Mouse (Mus musculus) inflammation-experienced regulatory T-cells, adult 6 months (primary cell): ENCODE results near the gene Avpr2. TPM values are rescaled to one million over a fixed set of nuclear protein-coding genes. Genes with fewer than 3 reads are reported as not detected.

ENCODE experiments used
- ATAC-seq: one replicate; pipeline ENCODE4 v1.8.0; 2017
- polyA plus RNA-seq, 3 experiments: library from polyadenylated mRNA; unstranded; fragments of 100-300 nt; shearing (Covaris generic); gene quantifications; one replicate each; pipeline ENCODE4 v1.2.1; 2017

The Avpr2 gene
- 1 to 10 TPM; 1.5 to 3.2 (median 2.7) TPM for polyA plus RNA-seq

DNA sequence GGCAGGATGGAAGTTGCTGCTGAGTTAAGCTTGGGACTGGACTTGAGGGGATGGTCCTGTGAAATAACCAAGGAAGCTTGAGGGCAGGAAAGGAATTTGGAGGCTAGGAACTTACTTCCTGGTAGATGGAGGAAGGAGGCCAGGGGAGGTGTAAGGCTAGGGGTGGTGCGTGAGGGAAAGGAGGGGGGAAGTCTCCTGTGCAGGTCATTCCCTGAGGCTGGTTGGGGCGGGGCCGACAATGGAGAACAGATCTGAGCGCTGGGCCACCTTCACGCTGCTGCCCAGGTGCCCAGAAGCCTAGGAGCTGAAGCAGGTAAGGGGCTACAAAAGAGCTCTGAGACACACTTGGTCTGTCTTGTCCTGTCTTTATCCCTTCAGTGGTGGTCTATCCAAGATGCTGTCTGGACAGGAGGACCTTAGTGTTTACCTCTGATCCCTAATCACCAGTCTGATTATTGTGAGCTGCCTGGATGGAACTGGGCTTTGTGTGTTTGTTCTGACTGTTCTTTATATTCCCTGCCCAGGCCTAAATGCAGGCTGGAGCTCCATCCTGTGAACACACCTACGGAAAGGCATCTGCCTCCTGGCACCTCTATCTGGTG, at the start of gene Avpr2:
Gene Avpr2, plus strand, starts transcription at position 552 of the 602 bp plus-strand sequence.
- no peak for ATAC-seq

DNA sequence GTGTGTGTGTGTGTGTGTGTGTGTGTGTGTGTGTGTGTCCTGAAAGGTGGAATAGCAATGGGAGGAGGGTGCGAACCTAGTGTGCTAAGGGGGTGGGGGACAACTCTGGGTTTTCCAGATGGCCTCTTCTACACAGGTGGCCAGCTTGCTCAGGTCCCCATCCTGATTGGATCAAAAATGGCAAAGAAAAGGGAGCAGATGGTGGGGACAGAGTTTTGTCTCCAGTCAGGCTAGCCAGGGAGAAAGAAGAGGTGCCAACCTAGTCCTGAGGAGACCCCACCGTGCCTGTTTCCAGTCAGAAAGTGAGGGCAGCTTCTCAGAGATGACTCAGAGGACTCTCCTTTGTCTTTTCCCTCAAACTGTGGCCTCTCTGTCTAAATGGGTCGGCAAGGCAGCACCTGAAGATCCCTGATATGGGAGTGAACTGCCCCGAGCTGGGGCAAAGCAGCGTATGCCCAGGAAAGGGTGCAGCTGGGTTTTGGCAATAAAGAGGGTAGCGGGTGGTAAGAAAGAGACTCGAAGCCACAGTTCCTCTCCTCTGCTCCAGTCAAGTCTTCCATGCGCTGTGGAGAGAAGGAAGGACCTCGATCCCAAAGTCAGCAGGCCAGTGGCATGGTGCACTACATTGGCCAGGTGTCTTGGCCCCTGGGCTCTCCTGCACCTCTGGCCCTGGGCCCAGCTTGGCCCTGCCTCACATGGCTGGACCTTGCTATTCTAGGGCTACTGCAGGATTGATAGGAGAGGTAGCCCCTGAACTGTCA, 37.4 kb upstream of the Avpr2 start:
- ATAC-seq: no peak

DNA sequence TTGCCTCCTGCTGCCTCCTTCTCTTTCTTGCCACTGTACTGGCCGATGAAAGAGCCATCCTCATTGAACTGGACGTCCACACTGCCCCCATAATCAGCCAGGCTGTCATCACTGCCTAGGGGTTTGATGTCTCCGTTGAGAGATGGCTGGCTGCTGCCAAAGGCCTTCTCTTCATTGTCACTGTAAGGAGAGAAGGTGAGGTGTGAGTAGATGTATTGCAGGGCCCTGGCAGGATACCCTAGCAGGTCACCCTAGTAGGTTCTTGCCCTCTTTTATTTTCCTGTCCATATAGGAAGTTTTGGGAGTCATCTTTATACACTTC, 36.9 kb upstream of the Avpr2 start:
- no peak for ATAC-seq

DNA sequence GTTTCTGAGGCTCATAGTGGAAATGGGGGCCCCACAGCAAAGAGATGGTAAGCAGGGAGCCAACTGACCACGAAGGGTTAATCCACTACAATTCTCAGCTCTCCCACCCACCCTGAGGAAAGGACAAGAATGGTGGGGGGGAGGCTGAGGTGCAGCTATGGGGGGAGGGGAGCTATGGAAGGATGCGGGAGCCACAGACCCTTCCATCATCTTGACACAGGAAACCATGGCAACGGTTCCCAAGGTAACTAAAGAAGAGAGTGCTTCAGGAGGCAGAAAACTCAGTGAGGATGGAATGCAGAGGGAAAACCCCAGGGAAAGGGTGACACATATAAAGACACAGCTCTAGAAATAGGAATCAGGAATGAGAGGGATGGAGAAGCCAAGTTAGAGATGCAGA, 27.2 kb upstream of the Avpr2 start:
- no peak for ATAC-seq

DNA sequence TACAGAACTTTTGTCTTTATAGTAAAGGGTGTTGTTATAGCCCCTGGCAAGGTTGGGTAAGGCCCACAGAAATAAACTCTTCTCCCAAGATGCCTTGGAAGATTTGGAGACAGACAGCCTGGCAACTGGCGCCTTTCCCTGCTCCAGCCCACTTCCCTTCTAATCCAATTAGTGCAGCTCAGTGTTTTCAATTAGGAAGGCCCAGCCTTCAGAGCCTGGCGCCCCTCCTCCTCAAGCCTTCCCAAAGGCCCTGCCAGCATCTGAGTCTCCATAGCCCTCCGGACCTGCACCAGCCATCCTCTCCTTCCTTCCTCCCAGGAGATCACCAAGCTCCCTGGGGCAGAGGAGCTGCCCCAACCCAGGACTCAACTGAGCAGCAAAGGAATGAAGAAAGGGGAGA, 24.6 kb upstream of the Avpr2 start:
- no peak for ATAC-seq

DNA sequence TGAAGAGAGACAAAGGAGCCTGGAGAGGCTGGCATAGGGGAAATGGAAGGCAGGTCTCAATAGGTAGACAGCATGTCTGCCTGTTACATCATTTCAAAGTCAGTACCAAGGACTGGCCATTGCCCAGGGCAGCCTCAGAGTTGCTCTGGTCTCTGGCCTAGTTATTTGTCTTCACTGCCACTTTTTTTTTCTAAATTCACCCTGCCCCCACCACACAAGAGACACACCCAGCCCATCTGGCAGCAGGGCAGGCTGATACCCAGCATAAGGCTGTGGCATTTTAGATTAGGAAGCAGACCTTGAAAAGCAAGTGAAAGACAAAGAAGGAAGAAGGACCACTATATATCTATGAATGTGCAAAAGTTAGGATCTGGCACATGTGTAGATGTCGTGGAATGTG, 24.1 kb upstream of the Avpr2 start:
- no peak for ATAC-seq

DNA sequence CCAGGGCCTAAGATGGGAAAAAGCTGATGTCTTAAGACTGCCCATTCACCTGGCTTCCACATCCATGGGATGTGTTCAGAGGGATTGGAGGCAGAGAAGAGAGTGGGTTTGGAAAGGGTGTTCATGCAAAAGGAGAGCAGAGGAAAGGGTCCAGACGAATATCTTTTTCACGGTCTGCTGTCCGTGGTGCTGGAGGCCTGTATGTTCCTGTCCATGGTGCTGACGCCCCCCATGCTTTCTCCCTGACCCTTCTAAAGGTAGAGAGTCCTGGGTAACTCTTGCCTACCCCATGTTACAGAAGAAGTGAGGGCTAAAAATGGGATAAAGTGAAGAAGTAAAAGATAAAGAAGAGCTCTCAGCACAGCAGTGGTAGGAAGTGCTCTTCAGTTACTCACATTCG, 22.6 kb upstream of the Avpr2 start:
- no peak for ATAC-seq

DNA sequence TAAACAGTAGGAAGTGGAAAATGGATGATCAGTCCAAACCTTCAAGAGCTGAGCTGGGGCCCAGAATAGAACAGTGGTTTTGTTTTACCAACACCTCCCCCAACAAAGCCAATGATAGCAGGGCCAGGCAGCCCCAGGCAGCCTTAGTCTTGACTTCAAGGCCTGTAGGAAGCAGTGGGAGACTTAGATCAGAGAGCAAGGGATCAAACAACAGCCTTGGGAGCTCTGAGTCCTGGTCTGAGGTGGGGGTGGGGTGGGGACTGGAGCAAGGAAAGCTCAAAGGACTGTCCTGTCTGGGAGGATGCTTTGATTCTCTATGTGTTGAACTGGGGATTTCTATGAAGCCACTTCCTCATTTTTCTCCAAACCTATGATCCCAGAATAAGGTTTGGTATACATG, 20.4 kb upstream of the Avpr2 start:
- ATAC-seq: no peak

DNA sequence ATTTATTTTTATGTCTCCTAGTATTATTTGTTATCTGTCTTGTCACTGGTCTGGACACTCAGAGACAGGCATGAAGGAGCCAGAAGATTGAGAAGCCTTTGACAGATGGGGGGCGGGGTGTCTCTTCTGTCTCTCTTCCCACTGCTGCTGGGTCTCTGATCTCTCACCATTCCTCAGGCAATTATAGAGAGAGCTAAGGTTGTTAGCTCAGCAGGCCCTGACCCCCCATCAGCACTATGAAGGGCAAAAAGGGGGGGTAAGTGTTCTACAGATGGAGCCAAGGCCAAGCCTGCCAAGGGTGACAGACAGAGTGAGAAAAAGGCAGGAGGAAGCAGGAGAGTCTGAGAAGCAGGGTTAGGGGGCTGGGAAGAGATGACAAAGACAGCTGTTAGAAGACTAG, 19.9 kb upstream of the Avpr2 start:
- ATAC-seq: no peak

DNA sequence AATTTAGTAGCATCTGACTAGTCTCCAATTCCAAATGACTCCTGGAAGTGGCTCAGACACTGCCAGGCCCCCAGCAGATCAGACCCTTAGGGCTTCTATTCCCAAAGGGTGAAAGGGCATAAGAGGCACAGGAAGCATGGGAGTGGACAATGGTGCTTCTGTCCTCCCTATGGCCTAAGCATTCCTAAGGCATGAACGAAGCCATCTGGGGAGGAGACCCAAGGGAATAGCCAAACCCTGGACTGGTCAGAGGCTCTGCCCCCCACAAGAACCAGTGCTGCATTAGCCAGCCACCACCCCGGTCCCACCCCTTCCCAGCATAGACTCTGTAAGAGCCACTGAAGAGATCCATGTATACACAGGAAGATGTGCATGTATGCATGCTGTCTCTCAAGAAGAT, 16.0 kb upstream of the Avpr2 start:
- ATAC-seq: no peak

DNA sequence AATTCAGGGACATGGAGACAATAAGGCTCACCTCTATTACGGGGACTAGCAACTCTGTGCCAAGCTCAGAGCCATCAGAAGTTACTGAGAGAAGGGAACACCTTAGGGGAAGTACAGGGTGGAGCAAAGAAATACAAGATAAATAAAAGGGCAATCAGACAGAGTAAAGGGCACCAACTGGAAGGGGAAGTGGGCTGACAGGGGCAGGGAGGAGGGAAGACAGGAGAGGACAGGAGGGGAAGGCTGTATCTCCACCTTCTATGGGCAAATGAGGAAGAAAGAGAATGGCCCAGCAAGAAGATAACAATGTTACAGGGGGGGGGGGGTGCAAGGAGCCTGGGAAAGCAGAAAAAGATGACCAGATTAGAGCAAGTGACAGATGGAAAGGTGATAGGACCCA, 14.9 kb upstream of the Avpr2 start:
- no peak for ATAC-seq

DNA sequence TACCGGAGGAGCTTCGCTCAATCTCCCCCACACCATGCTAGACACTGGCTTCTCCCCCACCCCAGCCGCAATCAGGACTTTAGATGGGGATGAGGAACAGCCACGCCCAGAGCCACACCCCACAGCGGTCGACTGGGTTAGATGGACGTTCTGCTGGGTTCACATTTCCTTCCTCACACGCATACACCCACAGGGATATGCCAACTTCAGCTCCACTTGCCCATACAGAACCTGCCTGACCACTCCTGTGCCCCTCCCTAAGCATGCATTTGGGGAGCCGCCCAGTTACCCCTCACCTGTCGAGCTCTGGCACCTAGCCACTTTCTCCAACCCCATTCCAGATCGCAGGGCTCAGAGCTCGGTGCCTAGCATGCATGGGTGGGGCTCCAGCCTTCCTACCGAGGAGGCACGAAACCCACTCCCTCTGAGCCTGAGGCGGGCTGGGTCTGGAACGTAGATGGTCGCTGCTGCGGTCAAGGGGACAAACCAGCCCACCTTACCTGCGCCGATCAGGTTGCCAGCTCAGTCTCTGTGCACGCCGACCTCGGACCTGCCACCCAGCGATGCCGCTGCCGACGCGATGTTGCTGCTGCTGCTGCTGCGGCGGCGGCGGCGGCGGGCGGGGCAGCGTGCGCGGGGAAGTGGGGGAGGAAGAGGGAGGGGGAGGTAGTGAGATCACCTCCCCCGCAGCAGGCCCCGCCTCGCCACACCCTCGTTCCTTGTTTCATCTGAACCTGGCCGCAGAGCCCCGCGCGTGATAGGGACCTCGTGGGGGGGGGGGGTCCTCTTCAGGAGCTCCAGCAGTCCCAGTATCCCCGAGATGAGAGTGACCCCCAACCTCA, 11.5 kb upstream of the Avpr2 start:
- ATAC-seq: peak; percentile 68

DNA sequence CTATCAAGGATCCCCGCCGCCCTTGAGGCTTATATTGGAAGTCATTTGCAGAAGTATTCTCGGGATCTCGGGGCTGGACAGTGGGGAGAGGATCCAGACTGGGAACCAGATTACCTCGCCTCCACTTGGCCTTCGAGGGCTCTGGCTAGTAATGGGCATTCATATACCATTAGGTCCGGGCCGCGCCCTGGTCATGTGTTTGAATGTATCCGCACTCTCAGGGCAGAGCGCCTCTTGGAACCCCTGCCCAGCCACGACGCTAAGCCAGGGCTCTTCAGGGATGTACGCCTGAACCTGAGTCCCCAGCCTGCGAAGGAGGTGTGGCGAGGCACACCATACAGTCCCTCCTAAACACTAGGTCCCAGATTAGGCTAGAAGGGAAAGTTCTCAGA, 10.9 kb upstream of the Avpr2 start:
- ATAC-seq: no peak

DNA sequence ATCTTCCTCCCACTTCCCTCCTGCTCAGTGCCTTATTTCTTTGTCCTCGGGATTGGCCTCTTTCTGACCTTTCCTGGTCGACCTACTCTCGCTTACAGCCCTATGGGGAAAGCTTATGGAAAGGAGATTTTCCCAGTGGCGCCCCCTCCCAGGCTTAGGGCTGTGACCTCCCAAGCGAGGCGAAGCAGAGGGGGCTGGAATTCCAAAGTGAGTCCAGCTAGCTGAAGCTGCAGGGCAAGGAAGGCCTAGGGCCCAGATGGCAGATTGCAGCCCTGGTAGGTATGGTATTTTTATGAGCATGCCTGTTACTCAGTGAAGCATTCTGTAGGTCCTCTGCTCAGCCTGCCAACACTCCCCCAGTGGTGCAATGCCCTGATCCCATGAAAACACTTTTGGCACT, 10.4 kb upstream of the Avpr2 start:
- no peak for ATAC-seq

DNA sequence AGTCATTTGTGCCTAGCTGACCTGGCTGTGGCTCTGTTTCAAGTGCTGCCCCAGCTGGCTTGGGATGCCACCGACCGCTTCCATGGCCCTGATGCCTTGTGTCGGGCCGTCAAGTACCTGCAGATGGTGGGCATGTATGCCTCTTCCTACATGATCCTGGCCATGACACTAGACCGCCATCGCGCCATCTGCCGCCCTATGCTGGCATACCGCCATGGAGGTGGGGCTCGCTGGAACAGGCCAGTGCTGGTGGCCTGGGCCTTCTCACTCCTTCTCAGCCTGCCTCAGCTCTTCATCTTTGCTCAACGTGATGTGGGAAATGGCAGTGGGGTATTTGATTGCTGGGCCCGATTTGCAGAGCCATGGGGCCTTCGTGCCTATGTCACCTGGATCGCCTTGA, 931 bp downstream of the Avpr2 start:
- no peak for ATAC-seq

DNA sequence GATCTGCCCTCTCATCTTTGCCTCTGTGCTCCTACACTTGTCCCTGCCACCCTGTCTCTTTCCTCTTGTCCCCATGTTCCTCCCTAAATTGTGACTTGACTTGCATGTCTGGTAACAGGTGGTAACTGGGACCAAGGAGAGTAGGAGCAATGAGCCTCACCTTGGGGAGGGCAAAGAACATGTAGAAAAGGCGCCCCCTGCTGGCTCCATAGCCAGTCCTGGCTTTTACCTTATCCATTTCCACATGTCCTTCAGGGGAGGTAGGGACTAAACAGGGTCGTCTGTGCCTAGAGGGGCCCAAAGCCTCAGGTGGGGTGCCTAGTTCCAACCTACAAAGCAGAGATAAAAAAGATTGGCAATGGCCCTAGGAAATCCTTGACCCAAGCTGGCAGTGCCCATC, 3.8 kb downstream of the Avpr2 start, which contains the start of gene L1cam:
Gene L1cam, minus strand, starts transcription at position 387 of the 400 bp plus-strand sequence.
- peak; percentile 35 for ATAC-seq

DNA sequence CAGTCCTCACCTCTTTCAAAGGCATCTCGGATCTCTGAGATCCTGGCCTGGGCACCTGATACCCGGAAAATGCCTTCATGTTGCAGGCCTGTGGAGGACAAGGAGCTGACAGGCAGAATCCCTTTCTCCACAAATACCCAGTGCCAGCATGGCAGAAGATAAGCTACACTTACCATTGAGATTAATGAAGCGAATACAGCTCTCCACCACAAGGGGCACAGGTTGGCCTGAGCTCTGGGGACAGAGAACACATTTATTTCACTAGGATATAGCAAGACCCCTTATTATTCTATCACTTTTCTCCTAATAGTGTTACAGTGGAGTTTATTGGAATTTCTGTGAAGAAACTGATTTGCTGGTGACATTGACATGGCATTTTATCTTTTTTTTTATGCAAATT, 6.1 kb downstream of the Avpr2 start:
- ATAC-seq: no peak

DNA sequence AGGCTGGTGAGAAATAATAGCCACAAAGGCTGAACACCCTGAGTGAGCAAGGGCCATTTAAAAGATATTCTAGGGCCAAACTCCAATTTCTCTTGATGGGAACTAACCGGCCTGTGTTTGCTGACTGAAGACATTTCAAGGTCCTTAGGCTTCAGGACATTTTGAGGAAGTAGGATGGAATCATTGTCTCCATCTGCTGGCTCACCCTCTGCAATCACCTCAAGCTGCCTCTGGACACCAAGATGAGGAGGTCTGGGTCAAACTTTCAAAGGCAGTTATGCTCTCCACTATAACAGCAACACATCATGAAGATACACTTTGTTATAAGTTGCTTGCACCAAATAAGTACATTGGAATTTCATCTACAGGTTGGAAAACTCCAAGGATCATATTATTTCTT, 18.1 kb downstream of the Avpr2 start:
- ATAC-seq: no peak

DNA sequence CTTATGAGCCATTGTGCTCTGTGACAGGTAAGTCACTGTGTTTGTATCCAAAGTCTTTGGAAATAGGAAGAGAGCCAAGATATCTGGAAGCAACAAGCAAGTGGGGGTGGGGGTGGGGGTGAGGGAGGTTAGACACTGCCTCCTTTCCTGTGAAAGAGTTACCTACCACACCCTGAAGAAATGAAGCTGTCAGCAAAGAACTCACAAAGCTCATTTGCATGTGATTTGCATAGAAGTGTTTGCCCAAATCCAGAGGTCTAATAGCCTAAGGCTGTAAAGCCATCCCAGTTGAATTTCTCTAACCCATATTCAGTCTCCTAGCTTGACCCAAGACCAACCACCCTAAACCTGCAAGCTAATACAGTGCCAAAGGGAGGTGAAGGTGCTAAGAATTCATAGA, 18.5 kb downstream of the Avpr2 start:
- ATAC-seq: no peak

DNA sequence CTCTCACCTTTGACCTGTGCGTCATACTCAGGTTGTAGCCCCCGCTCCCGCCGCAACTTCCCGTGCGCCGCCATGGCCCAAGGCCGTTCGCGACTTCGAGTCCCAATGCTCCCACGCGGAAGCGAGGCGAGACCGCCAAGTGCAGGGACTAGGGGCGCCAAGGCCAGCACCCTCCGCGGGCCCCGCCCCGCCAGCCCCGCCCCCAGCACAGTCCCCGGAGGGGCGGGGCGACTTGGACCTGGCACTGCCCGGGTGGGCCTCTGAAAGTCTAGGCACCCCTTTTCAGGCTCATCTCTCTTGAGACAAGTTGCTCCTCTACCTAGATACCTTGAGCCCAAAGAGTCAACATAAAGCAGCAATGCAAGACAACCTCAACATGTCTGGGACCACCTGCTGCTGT, 19.3 kb downstream of the Avpr2 start:
- no peak for ATAC-seq

DNA sequence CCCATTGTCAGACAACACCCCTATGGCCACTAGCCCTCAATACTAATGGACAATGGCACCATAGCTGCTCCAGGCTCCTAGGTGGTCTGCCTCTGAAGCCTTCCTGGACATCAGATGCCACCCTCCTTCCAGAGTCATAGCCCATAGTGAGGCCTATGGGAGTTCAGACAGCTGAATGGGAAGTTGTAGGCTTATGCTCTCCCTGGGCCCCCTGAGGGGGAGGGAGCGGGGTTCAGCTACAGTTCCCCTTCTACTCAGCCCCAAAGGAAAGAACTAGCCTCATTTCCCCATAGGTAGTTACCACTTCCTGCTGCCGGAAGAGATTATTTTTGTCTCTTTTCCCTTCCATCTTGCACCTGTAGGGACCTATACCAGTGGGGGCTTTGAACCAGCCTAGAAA, 19.7 kb downstream of the Avpr2 start:
- peak; percentile 57 for ATAC-seq

DNA sequence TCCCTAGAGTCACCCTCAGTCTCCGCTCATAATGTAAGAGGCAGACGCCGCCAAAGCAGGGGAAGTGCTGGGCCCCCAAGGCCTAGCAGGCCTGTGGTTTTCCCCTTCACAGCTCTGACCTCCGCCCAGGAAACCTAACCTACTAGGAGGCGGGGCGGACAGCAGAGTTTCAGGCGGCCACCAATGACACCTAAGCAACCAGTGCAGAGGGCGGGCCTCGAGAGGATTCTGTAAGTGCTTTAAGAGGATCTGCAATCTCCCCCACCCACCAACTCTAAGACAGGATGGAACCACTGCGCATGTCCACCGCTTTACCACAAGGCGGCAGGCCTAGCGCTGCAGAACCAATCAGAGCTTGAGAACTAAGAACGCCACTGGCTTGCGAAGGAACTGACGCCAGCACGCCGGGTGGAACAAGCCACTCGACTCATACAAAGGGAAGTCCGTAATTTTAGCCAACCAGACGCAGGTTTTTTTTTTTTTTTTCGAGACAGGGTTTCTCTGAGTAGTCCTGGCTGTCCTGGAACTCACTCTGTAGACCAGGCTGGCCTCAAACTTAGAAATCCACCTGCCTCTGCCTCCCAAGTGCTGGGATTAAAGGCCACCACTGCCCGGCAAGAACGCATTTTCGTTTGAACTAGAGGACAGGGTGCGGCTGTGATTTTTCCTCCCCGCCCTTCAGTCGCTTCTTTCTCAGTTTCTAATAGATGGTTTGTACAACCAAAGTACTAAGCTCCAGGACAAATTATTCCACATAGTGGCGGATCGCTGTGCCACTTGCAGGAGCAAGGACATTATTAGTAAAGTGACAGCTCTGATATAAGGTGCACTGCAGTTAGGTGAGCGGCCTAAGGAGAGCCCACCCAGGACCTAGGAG, 23.2 kb downstream of the Avpr2 start:
- ATAC-seq: peak; percentile 86

DNA sequence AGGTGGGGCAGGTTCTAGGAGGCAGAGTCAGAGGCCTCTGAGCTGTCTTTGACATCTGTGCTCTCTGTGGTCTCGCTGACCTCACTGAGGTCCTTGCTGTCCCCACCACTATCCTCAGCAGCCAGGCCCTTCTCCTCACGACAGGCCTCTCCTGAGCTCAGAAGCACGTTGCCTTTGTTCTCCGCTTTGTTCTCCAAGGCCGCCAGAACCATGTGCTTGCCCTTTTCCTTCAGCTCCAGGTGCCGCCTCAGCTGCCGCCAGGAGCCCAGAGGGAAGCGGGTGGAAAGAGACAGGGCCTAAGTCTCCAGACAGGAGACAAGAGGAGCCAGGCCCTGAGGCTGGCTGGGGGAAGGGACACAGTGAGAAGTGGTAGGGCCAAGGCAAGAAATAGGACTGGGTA, 25.0 kb downstream of the Avpr2 start:
- ATAC-seq: no peak
